Mouse (Mus musculus) embryonic fibroblast, embryonic 13.5 days (primary cell): ENCODE data around the gene Rasgrp3.

ENCODE experiments used
- CTCF ChIP-seq: IDR thresholded peaks from 2 replicates; pipeline ENCODE4 v1.5.1; 2011; ENCODE audit warnings: mild to moderate bottlenecking, control low read depth, low read length, moderate library complexity, borderline replicate concordance; ENCODE audit not compliant: insufficient read depth
- POLR2A ChIP-seq: IDR thresholded peaks from 2 replicates; pipeline ENCODE4 v1.6.1; 2011; ENCODE audit warnings: low read depth, mild to moderate bottlenecking, control low read depth, low read length, moderate library complexity

DNA sequence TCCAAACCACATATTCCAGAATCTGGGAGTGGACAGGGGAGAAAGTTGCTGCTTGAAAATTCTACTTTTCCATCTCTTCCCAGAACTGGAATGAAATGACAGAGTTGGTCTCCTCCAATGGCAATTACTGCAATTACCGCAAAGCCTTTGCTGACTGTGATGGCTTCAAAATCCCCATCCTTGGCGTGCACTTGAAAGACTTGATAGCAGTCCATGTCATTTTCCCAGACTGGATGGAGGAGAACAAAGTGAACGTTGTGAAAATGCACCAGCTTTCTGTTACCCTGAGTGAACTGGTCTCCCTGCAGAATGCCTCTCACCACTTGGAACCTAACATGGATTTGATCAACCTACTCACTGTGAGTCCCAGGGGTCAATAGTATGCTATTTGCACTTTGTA, 67.3 kb downstream of the Rasgrp3 start:
- TF ChIP-seq POLR2A, result no peak
- no peak for TF ChIP-seq CTCF
